Mouse (Mus musculus) kidney, adult 11 months (tissue): Measurements from ENCODE around the gene Cpsf4.
"Not testable (repeated sequence)": the region's sequence is repeated elsewhere in the genome, so short reads cannot be mapped to it uniquely, and the experiment has no call there.

Experiments used
- DNase-seq: peaks from one replicate; pipeline ENCODE4 v3.0.0; 2022

Gene Cpsf4

DNA sequence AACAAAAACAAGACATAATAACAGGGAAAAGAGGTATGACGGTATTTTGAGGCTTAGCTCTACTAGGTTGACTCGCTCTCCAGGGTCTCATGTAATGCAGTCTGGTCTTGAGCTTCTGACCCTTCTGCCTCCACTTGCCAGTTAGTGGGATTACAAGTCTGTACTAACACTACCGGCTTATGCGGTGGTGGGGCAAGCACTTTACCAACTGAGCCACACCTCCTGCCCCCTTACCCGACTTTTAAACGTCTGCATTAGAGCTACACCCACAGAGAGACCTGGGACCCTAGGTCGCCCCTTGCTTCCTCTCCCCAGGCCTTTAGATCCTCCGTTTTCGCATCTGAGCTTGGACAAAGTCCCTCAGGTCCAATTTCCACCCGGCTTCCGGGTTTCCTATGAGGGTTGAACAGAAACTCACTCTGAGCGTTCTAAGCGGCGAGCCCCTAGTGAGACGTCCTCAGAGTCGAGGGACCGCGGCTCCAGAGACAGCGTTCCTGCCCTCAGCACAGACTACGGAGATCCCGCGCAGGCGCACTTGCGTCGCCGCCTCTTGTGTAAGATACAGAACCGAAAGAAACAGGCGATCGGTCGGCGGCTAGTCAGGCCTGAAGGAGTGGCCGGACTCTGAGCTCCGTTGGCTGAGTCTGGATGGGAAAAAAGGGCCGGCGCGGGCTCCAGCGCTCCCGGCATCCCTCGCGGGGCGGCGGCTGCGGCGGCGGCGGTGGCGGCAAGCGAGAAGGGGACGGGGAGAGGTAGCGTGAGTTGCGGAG lies at the start of gene Cpsf4, which contains the start of gene Ptcd1:
TSS of gene Cpsf4 (plus strand) at position 678 of the 770 bp plus-strand sequence.
TSS of gene Ptcd1 (minus strand) at position 573 of the 770 bp plus-strand sequence.
- peak; percentile 99 for DNase-seq

- DNase-seq = no peak
Observed at GRCm38 (mm10) chr5:145118005-145118404, 49.0 kb upstream of the Cpsf4 start.

GRCm38 (mm10) chr5:145118461-145118860 lies 48.6 kb upstream of the Cpsf4 start:
- DNase-seq = no peak

DNA sequence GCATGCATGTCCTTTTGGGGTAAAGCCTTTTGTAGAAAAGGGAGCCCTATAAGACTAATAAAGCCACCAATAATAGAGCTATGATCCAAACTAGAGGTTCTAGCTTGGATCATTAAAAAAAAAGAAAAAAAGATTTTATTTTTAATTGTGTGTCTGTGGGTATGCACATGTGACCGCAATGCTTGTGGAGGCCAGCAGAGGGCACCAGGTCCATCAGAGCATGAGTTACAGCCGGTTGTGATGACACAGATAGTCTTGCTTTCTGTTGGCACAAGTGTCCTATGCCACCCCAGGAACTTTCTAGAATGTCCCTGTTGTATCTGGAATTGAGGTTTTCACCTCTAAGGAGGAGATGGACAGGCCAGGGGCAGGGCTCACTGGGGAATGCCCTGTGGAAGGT lies 47.6 kb upstream of the Cpsf4 start:
- DNase-seq = no peak

- DNase-seq = no peak
Observed at GRCm38 (mm10) chr5:145120921-145121320, 46.1 kb upstream of the Cpsf4 start.

DNA sequence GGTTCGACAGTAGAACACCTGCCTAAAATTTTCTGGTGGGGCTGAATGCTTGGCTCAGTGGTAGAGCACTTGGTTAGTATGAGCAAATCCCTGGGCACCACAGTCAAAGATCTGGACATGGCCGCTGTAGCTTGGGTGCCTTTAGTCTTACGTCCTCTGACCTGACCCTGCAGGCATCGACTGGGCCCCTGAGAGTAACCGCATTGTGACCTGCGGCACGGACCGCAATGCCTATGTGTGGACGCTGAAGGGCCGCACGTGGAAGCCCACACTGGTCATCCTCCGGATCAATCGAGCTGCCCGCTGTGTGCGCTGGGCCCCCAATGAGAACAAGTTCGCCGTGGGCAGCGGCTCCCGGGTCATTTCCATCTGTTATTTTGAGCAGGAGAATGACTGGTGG lies 43.6 kb upstream of the Cpsf4 start:
- no peak for DNase-seq

DNA sequence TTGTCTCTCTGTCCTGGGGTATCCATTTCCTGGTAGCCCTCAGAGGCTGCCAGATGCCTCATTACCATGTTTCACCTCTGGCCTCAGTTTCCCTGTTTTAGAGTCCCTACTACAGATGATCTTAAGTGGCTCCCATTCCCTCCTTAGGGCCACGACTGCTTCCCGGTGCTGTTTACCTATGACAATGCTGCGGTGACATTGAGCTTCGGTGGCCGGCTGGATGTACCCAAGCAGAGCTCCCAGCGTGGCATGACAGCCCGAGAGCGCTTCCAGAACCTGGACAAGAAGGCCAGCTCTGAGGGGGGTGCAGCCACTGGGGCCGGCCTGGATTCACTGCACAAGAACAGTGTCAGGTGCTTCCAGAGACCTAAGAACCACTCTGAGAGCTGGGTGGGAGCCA lies 40.4 kb upstream of the Cpsf4 start:
- no peak for DNase-seq

GRCm38 (mm10) chr5:145129124-145129523 lies 37.9 kb upstream of the Cpsf4 start:
- DNase-seq = no peak

GRCm38 (mm10) chr5:145129773-145130172 lies 37.2 kb upstream of the Cpsf4 start:
- not testable (repeated sequence) for DNase-seq

DNA sequence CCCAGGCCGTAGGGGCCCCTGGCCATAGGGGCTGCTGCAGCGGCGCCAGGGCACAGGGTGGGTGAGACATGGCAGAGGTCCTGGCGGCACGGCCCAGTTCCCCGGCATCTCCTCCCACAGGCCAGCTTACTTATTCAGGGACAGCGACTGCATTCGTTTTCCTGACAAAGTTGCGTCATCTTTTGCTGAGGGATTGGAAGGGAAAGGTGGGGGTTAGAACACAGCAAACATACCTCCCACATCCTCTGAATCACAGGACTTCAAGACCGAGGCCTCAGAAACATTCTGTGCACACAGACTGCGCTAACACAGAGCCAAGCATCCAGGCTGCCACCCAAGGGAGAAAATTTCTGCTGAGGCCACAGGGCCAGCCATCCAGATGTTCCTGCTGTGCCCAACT lies 36.8 kb upstream of the Cpsf4 start:
- no peak for DNase-seq

DNA sequence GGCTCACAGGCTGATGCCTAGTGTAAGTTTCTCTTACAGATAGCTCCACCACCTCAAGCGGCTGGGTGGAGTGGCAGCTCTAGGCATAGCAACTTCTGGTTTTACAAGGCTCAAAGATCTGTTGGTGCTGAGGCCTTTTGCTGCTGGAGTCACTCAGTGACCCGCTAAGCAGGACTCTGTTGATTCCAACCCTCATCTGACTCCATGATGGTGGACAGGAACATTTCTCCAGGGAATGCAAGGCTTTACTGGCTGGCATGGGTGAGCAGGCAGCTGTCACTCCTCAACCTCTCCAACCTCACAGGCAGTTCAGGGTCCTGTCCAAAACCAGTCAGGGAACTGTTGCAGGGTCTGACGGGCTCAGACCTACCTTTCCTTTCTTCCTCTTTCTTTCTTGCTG lies 36.0 kb upstream of the Cpsf4 start:
- no peak for DNase-seq

DNA sequence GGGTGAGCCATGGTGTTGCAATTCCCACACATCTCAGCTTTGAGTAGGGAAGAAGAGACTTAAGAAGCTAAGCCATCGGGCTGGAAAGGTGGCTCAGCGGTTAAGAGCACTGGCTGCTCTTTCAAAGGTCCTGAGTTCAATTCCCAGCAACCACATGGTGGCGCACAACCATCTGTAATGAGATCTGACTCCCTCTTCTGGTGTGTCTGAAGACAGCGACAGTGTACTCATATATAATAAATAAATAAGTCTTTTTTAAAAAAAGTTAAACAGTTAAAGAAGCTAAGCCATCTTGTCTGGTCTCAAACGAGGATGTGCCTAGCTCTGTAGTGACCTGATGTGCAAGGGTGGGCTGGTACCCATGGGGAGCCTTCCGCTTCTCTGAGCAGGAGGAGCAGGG lies 33.7 kb upstream of the Cpsf4 start:
- DNase-seq = not testable (repeated sequence)

GRCm38 (mm10) chr5:145138836-145139235 lies 28.2 kb upstream of the Cpsf4 start:
- DNase-seq = no peak

- DNase-seq = peak; percentile 93
Observed at GRCm38 (mm10) chr5:145139571-145140519, 27.2 kb upstream of the Cpsf4 start, which contains the start of the genes Pdap1 and Bud31. Pdap1 (minus strand) TSS chr5:145140238. Bud31 (plus strand) TSS chr5:145140362.

DNA sequence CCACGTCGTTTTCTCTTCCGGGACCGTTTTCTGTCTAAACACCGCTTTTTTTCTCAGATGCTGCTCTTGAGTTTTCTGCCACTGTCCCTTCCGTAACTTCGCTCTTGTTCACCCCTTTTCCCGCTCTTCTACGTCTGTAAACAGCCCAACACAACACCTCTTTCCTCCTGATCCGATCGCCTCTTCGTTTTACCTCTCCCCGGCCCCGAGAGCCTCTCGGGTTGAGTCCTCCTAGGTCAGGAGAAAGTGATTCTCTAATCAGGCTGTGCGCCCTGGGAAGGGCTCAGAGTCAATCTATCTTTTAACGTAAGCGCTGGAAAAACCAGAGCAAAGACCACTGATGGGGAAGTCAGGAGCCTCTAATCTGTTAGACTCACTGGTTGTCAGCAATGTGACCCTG lies 26.4 kb upstream of the Cpsf4 start:
- DNase-seq = no peak

GRCm38 (mm10) chr5:145147748-145148147 lies 19.3 kb upstream of the Cpsf4 start:
- peak; percentile 73 for DNase-seq

- DNase-seq = no peak
Observed at GRCm38 (mm10) chr5:145149294-145149693, 17.7 kb upstream of the Cpsf4 start.

DNA sequence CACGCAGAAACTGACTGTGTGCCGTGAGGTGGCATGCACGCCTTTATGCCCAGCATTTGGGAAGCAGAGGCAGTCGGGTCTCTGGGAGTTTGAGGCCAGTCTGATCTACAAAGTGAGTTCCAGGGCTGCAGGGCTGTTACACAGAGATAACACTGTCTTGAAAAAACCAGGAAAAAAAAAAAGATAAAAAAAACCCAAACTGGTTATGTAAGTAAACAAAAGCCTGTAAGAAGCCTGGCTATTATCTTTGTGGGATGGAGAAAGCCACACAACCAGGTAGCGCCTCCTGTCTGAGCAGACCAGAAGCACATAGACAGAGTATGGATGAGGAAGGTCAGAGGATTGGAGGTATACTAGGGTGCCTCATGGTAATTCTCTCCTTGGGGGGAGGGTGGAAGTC lies 14.3 kb upstream of the Cpsf4 start:
- DNase-seq = no peak

- DNase-seq = no peak
Observed at GRCm38 (mm10) chr5:145161361-145161760, 5.7 kb upstream of the Cpsf4 start.

- DNase-seq = peak; percentile 16
Observed at GRCm38 (mm10) chr5:145164710-145165109, 2.3 kb upstream of the Cpsf4 start.

DNA sequence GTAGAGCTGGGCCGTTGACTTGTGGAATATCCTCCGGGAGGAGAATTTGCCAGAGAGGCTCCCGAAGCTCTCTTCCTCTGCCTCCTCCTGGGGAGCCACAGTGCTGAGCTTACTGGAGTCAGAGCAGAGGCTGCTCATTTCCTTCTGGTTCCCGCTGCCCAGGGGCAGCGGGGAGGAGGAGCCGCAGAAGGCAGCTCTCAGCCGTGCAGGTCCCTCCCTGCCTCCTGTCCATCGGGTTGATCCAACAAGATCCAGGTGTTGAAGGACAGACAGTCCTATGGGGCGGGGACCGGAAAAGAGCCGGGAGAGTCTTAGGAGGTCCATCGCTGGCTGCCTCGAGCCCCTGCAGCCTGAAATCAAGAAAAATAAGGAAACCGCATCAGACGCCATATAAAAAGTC lies 1.8 kb upstream of the Cpsf4 start:
- peak; percentile 16 for DNase-seq

- DNase-seq = no peak
Observed at GRCm38 (mm10) chr5:145167306-145167661, 271 bp downstream of the Cpsf4 start.

DNA sequence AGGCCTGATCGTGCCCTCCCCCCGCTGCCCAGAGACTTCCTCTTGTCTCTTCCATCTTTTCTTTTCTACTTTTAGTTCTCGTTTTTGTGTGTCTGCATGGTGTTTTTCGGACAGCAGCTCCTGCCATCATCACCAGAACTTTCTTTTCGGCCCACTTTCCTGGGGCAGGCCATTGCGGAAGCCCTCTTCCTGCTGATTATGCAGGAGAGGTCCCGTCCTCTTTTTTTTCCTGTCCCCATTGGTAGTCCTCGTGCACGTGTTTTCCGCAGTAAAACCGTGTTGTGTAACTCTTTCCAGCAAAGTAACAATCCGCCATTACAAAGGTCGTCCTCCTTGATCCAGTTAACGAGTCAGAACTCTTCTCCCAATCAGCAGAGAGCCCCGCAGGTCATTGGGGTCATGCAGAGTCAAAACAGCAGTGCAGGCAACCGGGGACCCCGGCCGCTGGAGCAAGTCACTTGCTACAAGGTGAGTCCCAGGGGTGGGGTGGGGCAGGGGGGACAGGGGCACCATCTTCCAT lies 11.5 kb downstream of the Cpsf4 start:
- no peak for DNase-seq

- DNase-seq = no peak
Observed at GRCm38 (mm10) chr5:145185244-145185643, 18.2 kb downstream of the Cpsf4 start.
